In genomic region chr6:29433804-29434795, GRCm38 (mm10) we compare ENCODE assay signal across 9 mouse cellular contexts. TPM values are rescaled to one million over a fixed set of nuclear protein-coding genes. Genes with fewer than 3 reads are reported as not detected.
DNase-seq lines count a peak whose midpoint lies in the region; ATAC-seq and TF ChIP-seq lines count a peak whose summit lies in the region.
"Had no signal": no experiment of that assay in that cellular context is flagged by ENCODE, and none has a peak within 500 bp of the region (broad histone marks: within the 10 kb centered on the region; RNA-seq: fewer than 3 reads in every experiment).

No protein-coding gene starts in this region.

- H3K4me3 ChIP-seq in kidney, embryonic 16.5 days (ENCODE audit: low read length) = peak overlapping the region; percentile 61
- peak overlapping the region; percentile 57 for H3K4me3 ChIP-seq in limb, embryonic 12.5 days (replicated peaks)
- H3K4me3 ChIP-seq in olfactory bulb, adult 2 months (ENCODE audit: insufficient read depth, low read depth, low read length) = peak overlapping the region; percentile 8

- ATAC-seq in kidney, embryonic 16.5 days (ENCODE audit: low FRiP score, low TSS enrichment) = peak; percentile 1; the same call in 1 of the 2 replicates
- ATAC-seq in limb, embryonic 12.5 days (ENCODE audit: insufficient number of reproducible peaks, insufficient read depth, low FRiP score, low TSS enrichment, low read depth) = no peak
- no peak for ATAC-seq in CD4-positive, CD25-positive, alpha-beta regulatory T cell, adult 4 months

- peak overlapping the region; percentile 49 for H3K27ac ChIP-seq in kidney, embryonic 16.5 days (ENCODE audit: low read length)
- H3K27ac ChIP-seq in limb, embryonic 12.5 days = peak overlapping the region; percentile 83
- no peak overlapping the region for H3K27ac ChIP-seq in olfactory bulb, adult 2 months (ENCODE audit: insufficient read depth, low read depth, low read length)

- H3K36me3 ChIP-seq in kidney, embryonic 16.5 days (ENCODE audit: insufficient read depth, low read length) = no peaks in the 10 kb centered on the region
- H3K36me3 ChIP-seq in limb, embryonic 12.5 days = no peaks in the 10 kb centered on the region

- no peak for TF ChIP-seq CTCF in olfactory bulb, adult 2 months (IDR thresholded peaks at IDR 0.05; ENCODE audit: insufficient read depth, low read depth, low read length)

- DNase-seq in kidney, postnatal 25 days = no peak
- DNase-seq in embryo, embryonic 11 days = peak; percentile 63
- DNase-seq in heart, adult 8-10 months (ENCODE audit: low spot score) = peak; percentile 69
- no peak for DNase-seq in cerebellum, adult 11 months

- peak overlapping the region; percentile 69 for H3K9ac ChIP-seq in kidney, embryonic 16.5 days (replicated peaks; ENCODE audit: low read length)
- peak overlapping the region; percentile 68 for H3K9ac ChIP-seq in limb, embryonic 12.5 days (replicated peaks)

- H3K27me3 ChIP-seq in kidney, embryonic 16.5 days (ENCODE audit: insufficient read depth, low read length) = peaks cover 25% of the 10 kb centered on the region; the same call in 1 of the 2 replicates
- peaks cover 50% of the 10 kb centered on the region for H3K27me3 ChIP-seq in limb, embryonic 12.5 days

- 7% methylated on average over 27 of the region's 27 CpGs for whole genome bisulfite sequencing in kidney, embryonic 16.5 days
- WGBS in limb, embryonic 12.5 days = 2% methylated on average over 27 of the region's 27 CpGs
- WGBS in olfactory bulb, adult 2 months = 44% methylated on average over 27 of the region's 27 CpGs

- peak overlapping the region; percentile 89 for H3K4me2 ChIP-seq in kidney, embryonic 16.5 days (replicated peaks; ENCODE audit: low read depth, low read length)
- peak overlapping the region; percentile 87 for H3K4me2 ChIP-seq in limb, embryonic 12.5 days

- no peak for TF ChIP-seq POLR2A in olfactory bulb, adult 2 months (IDR thresholded peaks at IDR 0.05; ENCODE audit: insufficient read depth, low read depth, low read length)

- H3K9me3 ChIP-seq in kidney, embryonic 16.5 days (ENCODE audit: low read length) = no peaks in the 10 kb centered on the region
- H3K9me3 ChIP-seq in limb, embryonic 12.5 days = no peaks in the 10 kb centered on the region

- H3K4me1 ChIP-seq in kidney, embryonic 16.5 days (ENCODE audit: insufficient read depth, low read length) = peaks cover 47% of the 10 kb centered on the region
- H3K4me1 ChIP-seq in limb, embryonic 12.5 days (replicated peaks) = peaks cover 64% of the 10 kb centered on the region
- H3K4me1 ChIP-seq in olfactory bulb, adult 2 months (ENCODE audit: control insufficient read depth, insufficient read depth, low read length) = peaks cover 50% of the 10 kb centered on the region

RNA-seq across cellular contexts. Expression of gene Flnc, which starts 1.0 kb away (rescaled TPM):
- polyA plus RNA-seq in kidney, embryonic 16.5 days (2015; fragmentation: Nextera tagmentation; extraction: Ambion mirVana) = 7.9 and 8.0 TPM in 2 replicates
- total RNA-seq in heart, adult 8-10 months (2022) = 100 to 1,000 TPM; 195 to 305 (median 272) TPM
- 10.8 and 13.9 TPM in 2 replicates for polyA plus RNA-seq in limb, embryonic 12.5 days (2016; fragmentation: Nextera tagmentation; extraction: Ambion mirVana)
- polyA plus RNA-seq in olfactory bulb, adult 2 months (2012; ENCODE audit: insufficient read depth, insufficient read length, low replicate concordance, missing spikeins) = not detected in 2 replicates
- not detected for polyA plus RNA-seq in CD4-positive, CD25-positive, alpha-beta regulatory T cell, adult 4 months (2017; shearing (Covaris generic))

RNA-seq across cellular contexts. Expression of gene Atp6v1f, which starts 33.4 kb away (rescaled TPM):
- polyA plus RNA-seq in kidney, embryonic 16.5 days (2015; fragmentation: Nextera tagmentation; extraction: Ambion mirVana) = 302 and 320 TPM in 2 replicates
- total RNA-seq in heart, adult 8-10 months (2022) = 100 to 1,000 TPM; 128 to 134 (median 131) TPM
- polyA plus RNA-seq in limb, embryonic 12.5 days (2016; fragmentation: Nextera tagmentation; extraction: Ambion mirVana) = 208 and 216 TPM in 2 replicates
- not detected in 2 replicates for polyA plus RNA-seq in olfactory bulb, adult 2 months (2012; ENCODE audit: insufficient read depth, insufficient read length, low replicate concordance, missing spikeins)
- polyA plus RNA-seq in CD4-positive, CD25-positive, alpha-beta regulatory T cell, adult 4 months (2017; shearing (Covaris generic)) = 100 to 1,000 TPM; 325 to 332 TPM

RNA-seq across cellular contexts. Expression of gene Atp6v1fnb, which starts 37.1 kb away (rescaled TPM):
- 0.30 and 0.37 TPM in 2 replicates for polyA plus RNA-seq in kidney, embryonic 16.5 days (2015; fragmentation: Nextera tagmentation; extraction: Ambion mirVana)
- total RNA-seq in heart, adult 8-10 months (2022) = not detected
- polyA plus RNA-seq in limb, embryonic 12.5 days (2016; fragmentation: Nextera tagmentation; extraction: Ambion mirVana) = 0.64 TPM in 1 of 2 replicates, not detected in the other
- not detected in 2 replicates for polyA plus RNA-seq in olfactory bulb, adult 2 months (2012; ENCODE audit: insufficient read depth, insufficient read length, low replicate concordance, missing spikeins)
- not detected for polyA plus RNA-seq in CD4-positive, CD25-positive, alpha-beta regulatory T cell, adult 4 months (2017; shearing (Covaris generic))
- polyA plus RNA-seq: large intestine, adult 2 months had no signal

RNA-seq across cellular contexts. Expression of gene Ccdc136, which starts 38.0 kb away (rescaled TPM):
- polyA plus RNA-seq in kidney, embryonic 16.5 days (2015; fragmentation: Nextera tagmentation; extraction: Ambion mirVana) = 20.2 and 23.3 TPM in 2 replicates
- 1 to 10 TPM; 1.1 to 2.9 (median 2.5) TPM for total RNA-seq in heart, adult 8-10 months (2022)
- 31.8 and 40.1 TPM in 2 replicates for polyA plus RNA-seq in limb, embryonic 12.5 days (2016; fragmentation: Nextera tagmentation; extraction: Ambion mirVana)
- polyA plus RNA-seq in olfactory bulb, adult 2 months (2012; ENCODE audit: insufficient read depth, insufficient read length, low replicate concordance, missing spikeins) = not detected in 2 replicates
- under 1 TPM in 1 of 2 experiments, not detected in 1; 0.51 TPM for polyA plus RNA-seq in CD4-positive, CD25-positive, alpha-beta regulatory T cell, adult 4 months (2017; shearing (Covaris generic))

RNA-seq across cellular contexts. Expression of gene Opn1sw, which starts 45.8 kb away (rescaled TPM):
- polyA plus RNA-seq in kidney, embryonic 16.5 days (2015; fragmentation: Nextera tagmentation; extraction: Ambion mirVana) = 0.44 and 0.79 TPM in 2 replicates
- total RNA-seq in heart, adult 8-10 months (2022) = under 1 TPM in 2 of 4 experiments, not detected in 2; 0.22 to 0.79 TPM
- polyA plus RNA-seq in limb, embryonic 12.5 days (2016; fragmentation: Nextera tagmentation; extraction: Ambion mirVana) = 0.31 and 1.1 TPM in 2 replicates
- not detected in 2 replicates for polyA plus RNA-seq in olfactory bulb, adult 2 months (2012; ENCODE audit: insufficient read depth, insufficient read length, low replicate concordance, missing spikeins)
- polyA plus RNA-seq in CD4-positive, CD25-positive, alpha-beta regulatory T cell, adult 4 months (2017; shearing (Covaris generic)) = under 1 TPM; 0.38 to 0.62 TPM

Comparison
In these comparisons a context has a peak if more than half of its experiments do, and no peak if none do; other contexts are left out.
1. H3K4me3 ChIP-seq: peak in every context shown above with its lines; median percentile 61 in kidney, embryonic 16.5 days; 57 in limb, embryonic 12.5 days; 8 in olfactory bulb, adult 2 months.
2. DNase-seq: peak in embryo, embryonic 11 days (single experiment) and heart, adult 8-10 months (single experiment); none in kidney, postnatal 25 days (0 of 2) and cerebellum, adult 11 months (single experiment).